Mouse (Mus musculus): ENCODE data around the gene Olfr397. TPM values are rescaled to one million over a fixed set of nuclear protein-coding genes. Genes with fewer than 3 reads are reported as not detected.

Olfr397 gene
- polyA plus RNA-seq (2012; rRNA removed): not detected in 2 replicates

DNA sequence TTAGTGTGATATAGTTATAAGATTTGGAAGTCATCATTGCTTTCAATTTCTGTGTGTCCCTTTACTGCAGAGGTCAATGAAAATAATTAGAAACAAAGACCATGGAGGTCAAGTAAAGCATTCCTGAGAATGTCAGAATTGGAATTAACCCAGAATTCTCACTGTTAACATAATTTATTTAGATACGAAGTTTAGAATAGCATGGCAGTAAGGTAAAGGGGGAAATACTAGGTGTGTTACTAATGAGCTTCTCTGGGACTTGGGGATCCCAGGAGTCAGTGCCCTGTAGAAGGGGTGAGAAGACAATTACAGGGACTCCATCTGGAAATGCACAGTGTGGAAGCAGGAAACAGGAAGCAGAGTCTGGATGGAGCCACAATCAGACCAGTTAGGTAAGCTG lies at the start of gene Olfr397:
Gene Olfr397 (plus strand): TSS at position 301 of the 400 bp plus-strand sequence.

GRCm38 (mm10) chr11:73936377-73936776 lies 24.2 kb upstream of the Olfr397 start, which contains the start of gene Olfr23:
Olfr23 (plus strand) TSS chr11:73936677.

DNA sequence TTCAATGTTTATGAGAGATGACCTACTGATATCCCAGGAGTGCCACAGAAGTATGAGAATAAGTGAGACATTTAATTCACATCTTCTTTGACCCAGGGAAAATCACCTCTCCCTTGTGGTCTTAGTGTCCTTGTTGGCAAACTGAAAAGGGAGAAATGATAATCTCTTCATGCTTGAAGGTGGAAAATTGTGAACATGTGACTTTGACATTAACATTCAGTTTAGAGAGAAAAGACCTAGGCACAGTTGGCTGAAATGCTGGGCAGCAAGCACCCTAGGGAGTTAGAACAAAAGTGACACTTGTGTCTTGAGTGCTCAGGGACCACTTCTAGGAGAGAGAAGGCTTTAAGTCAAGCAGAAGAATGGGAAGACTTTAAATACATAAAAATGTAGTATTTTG lies 29.7 kb downstream of the Olfr397 start, which contains the start of gene Olfr398:
Gene Olfr398 (minus strand): TSS at position 101 of the 400 bp plus-strand sequence.

Other genes with a start within 250 kb of the Olfr397 start
- not detected in 2 replicates for gene Olfr389, start 180.1 kb upstream of the Olfr397 start, polyA plus RNA-seq (2012; rRNA removed)
- gene Olfr390, start 177.9 kb upstream of the Olfr397 start, polyA plus RNA-seq (2012; rRNA removed): not detected in 2 replicates
- gene Olfr391-ps, start 157.8 kb upstream of the Olfr397 start, polyA plus RNA-seq (2012; rRNA removed): not detected in 2 replicates
- not detected in 2 replicates for gene Olfr392, start 143.8 kb upstream of the Olfr397 start, polyA plus RNA-seq (2012; rRNA removed)
- not detected in 2 replicates for gene Olfr393, start 109.4 kb upstream of the Olfr397 start, polyA plus RNA-seq (2012; rRNA removed)
- gene Olfr394, start 70.0 kb upstream of the Olfr397 start, polyA plus RNA-seq (2012; rRNA removed): not detected in 2 replicates
- gene Olfr395, start 51.5 kb upstream of the Olfr397 start, polyA plus RNA-seq (2012; rRNA removed): not detected in 2 replicates
- gene Olfr23, start 24.1 kb upstream of the Olfr397 start, polyA plus RNA-seq (2012; rRNA removed): not detected in 2 replicates
- gene Olfr398, start 29.6 kb downstream of the Olfr397 start, polyA plus RNA-seq (2012; rRNA removed): not detected in 2 replicates
- gene Olfr139, start 95.7 kb downstream of the Olfr397 start, polyA plus RNA-seq (2012; rRNA removed): not detected in 2 replicates
- not detected in 2 replicates for gene Olfr399, start 95.8 kb downstream of the Olfr397 start, polyA plus RNA-seq (2012; rRNA removed)
- gene Zfp616, start 109.1 kb downstream of the Olfr397 start, polyA plus RNA-seq (2012; rRNA removed): not detected in 2 replicates
- gene Olfr401, start 152.9 kb downstream of the Olfr397 start, polyA plus RNA-seq (2012; rRNA removed): not detected in 2 replicates
- not detected in 2 replicates for gene Olfr402, start 192.7 kb downstream of the Olfr397 start, polyA plus RNA-seq (2012; rRNA removed)
- not detected in 2 replicates for gene Olfr403, start 225.4 kb downstream of the Olfr397 start, polyA plus RNA-seq (2012; rRNA removed)